Mouse (Mus musculus) cerebellum, adult 2 months (tissue): ENCODE results near the gene Rpl23. TPM values are rescaled to one million over a fixed set of nuclear protein-coding genes. Genes with fewer than 3 reads are reported as not detected.

Experiments
- DNase-seq, 2 experiments: peaks; one replicate each; pipeline ENCODE4 v3.0.0; 2021
- H3K27ac ChIP-seq: fragments of 200-500 bp; 2 replicates; pipeline ENCODE4 v1.5.1; 2012; ENCODE audit warnings: low read length, control low read depth, inconsistent platforms; ENCODE audit not compliant: insufficient read depth
- H3K27me3 ChIP-seq: fragments of 200-500 bp; 2 replicates; pipeline ENCODE4 v1.6.1; 2012; ENCODE audit warnings: inconsistent platforms, mild to moderate bottlenecking, low read length, moderate library complexity; ENCODE audit not compliant: control insufficient read depth, insufficient read depth
- H3K4me1 ChIP-seq: fragments of 200-500 bp; 2 replicates; pipeline ENCODE4 v1.6.1; 2011; ENCODE audit warnings: low read length; ENCODE audit not compliant: control insufficient read depth, insufficient read depth
- H3K4me3 ChIP-seq: fragments of 200-500 bp; replicated peaks from 2 replicates; pipeline ENCODE3; 2011; ENCODE audit warnings: mild to moderate bottlenecking, low read depth, low read length, control low read depth; ENCODE audit not compliant: insufficient read depth
- CTCF ChIP-seq: fragments of 200-500 bp; IDR thresholded peaks from 2 replicates; pipeline ENCODE4 v1.5.1; 2011; ENCODE audit warnings: low read depth, mild to moderate bottlenecking, control low read depth, low read length, moderate library complexity, borderline replicate concordance; ENCODE audit not compliant: insufficient read depth
- POLR2A ChIP-seq: fragments of 200-500 bp; IDR thresholded peaks from 2 replicates; pipeline ENCODE4 v1.6.1; 2011; ENCODE audit warnings: low read length, control low read depth, borderline replicate concordance; ENCODE audit not compliant: insufficient read depth
- WGBS: fragments of 180-500 bp; shearing (Covaris S2); methylation state at CpG from one replicate; pipeline ENCODE4 v1.1.7; 2018; 5-methylcytosine and 5-hydroxymethylcytosine counted together
- polyA plus RNA-seq: library from polyadenylated mRNA; depleted of rRNA; stranded (reverse); fragments of >200 nt; gene quantifications from 2 replicates; pipeline ENCODE4 v1.2.3, GENCODE M21; 2012

Gene Rpl23
- polyA plus RNA-seq, 1 experiment, result 281 TPM

DNA sequence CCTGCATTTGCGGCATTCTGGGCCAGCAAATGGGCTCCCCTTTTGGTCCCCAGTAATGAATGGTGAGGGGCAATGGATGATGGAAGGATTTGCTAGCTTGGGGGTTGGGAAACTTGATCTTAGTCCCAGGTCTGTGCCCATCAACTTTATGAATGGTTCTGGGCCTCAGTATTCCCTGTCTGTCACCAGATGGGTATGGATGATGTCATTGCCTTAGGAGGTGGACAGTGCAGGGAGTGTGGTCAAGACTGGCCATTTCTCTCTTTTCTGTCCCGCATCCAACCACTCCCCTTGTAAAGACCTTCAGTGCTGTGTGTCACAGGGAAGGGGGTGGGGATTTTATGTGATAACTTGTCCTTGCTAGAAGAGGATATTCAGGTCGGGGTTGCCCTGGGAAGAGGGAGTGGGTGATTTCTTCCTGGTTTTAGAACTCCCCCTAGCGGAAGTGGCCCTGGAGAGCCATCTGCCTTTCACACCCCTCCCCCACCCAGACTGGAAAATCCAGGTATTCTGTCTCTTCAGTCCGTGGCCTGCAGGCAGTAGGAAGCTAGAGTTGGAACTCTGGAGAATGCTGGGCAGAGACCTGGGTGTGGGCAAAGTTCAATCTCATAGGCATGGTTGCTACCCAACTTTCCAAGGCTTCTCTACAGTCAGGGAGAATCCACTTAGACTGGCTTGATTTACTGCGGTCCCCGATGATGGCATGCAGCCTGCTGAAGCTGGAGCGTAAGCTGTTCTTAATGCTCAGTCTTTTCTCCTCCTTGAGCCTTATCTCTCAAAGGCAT, 19.4 kb upstream of the Rpl23 start:
- TF ChIP-seq CTCF, result peak; percentile 34; the same call in 1 of the 2 replicates
- TF ChIP-seq POLR2A, result no peak
- H3K27me3 ChIP-seq, result no peaks in the 10 kb centered on the region
- 20% methylated on average over 8 of the region's 8 CpGs for WGBS
- peak; percentile 62 to 63 for DNase-seq
- peaks cover 32% of the 10 kb centered on the region for H3K4me1 ChIP-seq
- peak overlapping the region; percentile 68; the same call in 1 of the 2 replicates for H3K27ac ChIP-seq
- peak overlapping the region; percentile 97 for H3K4me3 ChIP-seq

DNA sequence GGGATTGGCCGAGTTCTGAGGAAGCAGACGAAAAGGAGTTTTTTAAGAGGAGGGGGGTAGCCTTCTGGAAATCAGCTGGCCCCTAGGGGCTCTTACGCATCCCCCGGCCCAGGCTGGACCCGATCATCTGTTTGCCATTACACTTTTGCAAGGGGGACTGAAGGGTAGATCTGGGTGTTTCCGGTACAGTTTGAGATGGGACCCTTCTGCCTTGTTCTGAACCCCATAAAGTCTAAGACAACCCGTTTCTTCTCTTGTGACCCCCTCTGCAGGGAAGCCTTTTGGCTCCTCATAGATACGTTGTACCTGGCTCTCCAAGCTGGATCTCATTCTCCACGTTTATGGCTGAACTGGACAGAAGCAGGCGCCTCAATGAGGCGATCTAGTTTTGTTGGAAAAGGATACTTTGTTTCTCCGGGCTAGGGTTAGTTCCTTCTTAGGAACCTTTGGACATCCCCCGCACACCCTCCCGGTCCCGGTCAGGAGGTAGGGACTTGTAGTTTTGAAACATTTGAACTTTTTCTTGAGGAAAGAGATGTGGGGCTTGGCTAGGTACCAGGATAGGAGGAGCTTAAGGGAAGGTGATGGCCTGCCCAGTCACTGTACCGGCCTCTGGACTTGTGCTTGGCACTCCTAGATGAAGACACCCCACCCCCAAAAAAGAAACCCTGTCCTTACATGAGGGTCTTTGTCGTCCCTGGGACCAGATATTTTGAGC, 18.6 kb upstream of the Rpl23 start:
- no peaks in the 10 kb centered on the region for H3K27me3 ChIP-seq
- peaks cover 24% of the 10 kb centered on the region for H3K4me1 ChIP-seq
- peak overlapping the region; percentile 97 for H3K4me3 ChIP-seq
- DNase-seq, result no peak
- peak overlapping the region; percentile 68 for H3K27ac ChIP-seq
- 6% methylated on average over 17 of the region's 17 CpGs for WGBS
- TF ChIP-seq CTCF, result no peak
- no peak for TF ChIP-seq POLR2A

DNA sequence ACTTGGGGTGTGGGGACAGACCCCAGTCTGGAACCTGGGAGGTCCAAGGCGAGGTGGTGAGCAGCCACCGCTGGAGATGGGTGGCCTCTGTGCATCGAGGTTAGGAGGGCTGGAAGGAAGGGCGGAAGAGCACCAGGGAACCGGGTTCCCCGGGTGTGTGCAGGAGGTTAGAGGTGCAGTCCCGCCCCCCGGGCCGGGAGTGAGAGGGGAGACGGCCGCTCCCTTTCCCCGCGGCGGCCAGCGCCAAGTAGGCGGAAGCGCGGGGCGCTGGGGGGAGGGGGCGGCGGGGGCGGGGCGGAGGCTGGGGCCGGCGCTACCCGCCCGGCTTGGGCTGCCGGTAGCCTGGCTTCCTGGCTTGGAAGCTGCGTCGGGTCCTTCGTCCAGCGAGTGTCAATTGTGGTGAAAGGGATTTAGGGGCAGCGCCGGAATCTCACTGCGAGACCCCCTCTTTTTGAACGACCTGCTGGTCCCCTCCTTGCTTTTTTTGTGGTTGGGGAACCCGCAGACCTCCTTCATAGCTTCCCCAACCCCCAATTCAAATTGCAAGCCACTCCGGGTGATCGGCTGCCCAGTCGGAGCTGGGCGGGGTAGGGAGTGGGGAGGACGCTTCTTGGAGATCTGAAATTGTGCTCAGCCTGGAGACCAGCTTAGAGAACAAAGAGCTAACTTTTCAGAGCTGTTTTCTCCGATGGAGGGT, 17.9 kb upstream of the Rpl23 start:
- no peak for TF ChIP-seq CTCF
- no peak for TF ChIP-seq POLR2A
- H3K27me3 ChIP-seq, result no peaks in the 10 kb centered on the region
- peak in 1 of 2 experiments; percentile 68 for DNase-seq
- H3K4me3 ChIP-seq, result peak overlapping the region; percentile 97
- H3K4me1 ChIP-seq, result peaks cover 20% of the 10 kb centered on the region; the same call in 1 of the 2 replicates
- 1% methylated on average over 32 of the region's 43 CpGs for WGBS
- H3K27ac ChIP-seq, result peak overlapping the region; percentile 83

DNA sequence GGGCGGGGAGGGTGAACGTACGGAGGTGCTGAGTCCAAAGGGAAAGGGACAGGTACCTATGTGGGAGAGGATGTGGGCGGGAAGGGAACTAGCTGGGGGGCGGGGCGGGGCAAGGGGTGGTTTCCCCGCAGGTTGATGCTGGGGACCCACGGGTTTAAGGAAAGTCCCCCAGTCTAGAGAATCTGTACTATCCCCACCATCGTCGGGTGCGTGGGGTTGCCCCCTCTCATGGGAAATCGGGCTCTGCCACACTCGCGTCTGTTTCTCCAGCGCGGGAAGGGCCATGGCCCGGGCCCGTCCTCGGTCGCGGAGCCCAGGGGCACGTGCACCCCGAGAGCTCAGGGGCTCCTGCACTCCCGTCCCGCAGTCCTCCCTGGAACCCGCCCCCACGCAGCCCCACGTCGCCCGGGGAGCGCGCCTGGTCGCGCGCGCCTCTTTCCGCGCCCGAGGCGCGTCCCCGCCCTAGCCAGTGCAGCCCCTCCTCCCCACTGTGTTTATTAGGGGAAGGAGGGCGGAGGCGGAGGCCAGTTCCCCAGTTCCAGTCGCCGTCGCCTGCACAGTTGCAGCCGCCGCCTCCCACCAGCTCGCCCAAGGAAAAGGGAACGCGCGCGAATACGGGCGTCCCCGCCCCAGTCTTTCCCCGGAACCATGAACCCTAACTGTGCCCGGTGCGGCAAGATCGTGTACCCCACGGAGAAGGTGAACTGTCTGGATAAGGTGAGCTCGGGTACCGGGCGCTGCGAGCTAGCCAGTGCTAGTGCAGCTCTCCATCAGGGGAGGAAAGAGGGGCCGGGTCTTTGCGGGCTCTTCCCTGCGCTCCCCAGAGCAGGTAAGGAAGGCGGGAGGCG, 17.1 kb upstream of the Rpl23 start:
- peaks cover 15% of the 10 kb centered on the region; the same call in 1 of the 2 replicates for H3K4me1 ChIP-seq
- TF ChIP-seq POLR2A (peak; percentile 86; the same call in 1 of the 2 replicates), CTCF (no peak)
- H3K4me3 ChIP-seq, result peak overlapping the region; percentile 97
- under 1% methylated on average over 71 of the region's 71 CpGs for WGBS
- no peaks in the 10 kb centered on the region for H3K27me3 ChIP-seq
- peak; percentile 92 to 93 for DNase-seq
- H3K27ac ChIP-seq, result peak overlapping the region; percentile 83

DNA sequence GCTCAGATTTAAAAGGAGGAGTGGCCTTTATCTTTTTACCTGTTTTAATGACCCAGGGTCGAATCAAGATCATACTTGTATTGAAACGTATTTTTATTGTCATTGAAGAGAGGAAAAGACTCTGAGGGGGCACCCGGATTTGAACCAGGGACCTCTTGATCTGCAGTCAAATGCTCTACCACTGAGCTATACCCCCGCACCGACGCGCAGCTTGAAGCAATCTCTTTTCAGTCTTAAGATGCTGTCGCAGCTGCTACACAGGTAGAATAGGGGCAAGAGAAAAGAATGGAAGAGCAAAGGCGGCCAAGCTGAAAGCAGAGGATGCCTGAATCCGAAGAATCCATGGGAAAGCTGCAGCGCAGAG, 16.5 kb upstream of the Rpl23 start, which contains the start of gene Lasp1:
Gene Lasp1 (plus strand): TSS at position 219 of the 364 bp plus-strand sequence.
- peak; percentile 88 to 95 for DNase-seq
- H3K27ac ChIP-seq, result peak within 1 kb of the TSS; percentile 83
- H3K4me1 ChIP-seq, result peaks cover 12% of the 10 kb centered on the region; the same call in 1 of the 2 replicates
- no peaks in the 10 kb centered on the region for H3K27me3 ChIP-seq
- H3K4me3 ChIP-seq, result peak within 1 kb of the TSS; percentile 97
- WGBS, result 1% methylated on average over 11 of the region's 11 CpGs
- TF ChIP-seq CTCF (no peak), POLR2A (no peak)

DNA sequence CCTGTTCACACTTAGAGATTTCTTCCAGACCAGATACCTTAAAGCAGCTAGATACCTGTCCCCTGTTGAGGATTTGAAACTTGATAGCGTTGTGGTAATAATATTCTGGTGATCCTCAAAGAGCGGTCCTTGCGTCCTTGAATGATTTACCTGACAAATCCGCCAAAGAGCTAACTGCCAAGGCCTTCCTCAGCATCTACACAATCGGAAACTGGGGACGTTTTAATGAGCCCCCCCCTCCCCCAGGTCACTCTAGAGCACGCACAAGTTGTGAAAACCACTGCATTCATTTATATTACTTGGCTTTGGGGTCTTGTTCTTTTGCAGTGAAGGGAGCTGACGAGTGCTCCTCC, 15.8 kb upstream of the Rpl23 start:
- Histone ChIP-seq H3K4me1 (peaks cover 11% of the 10 kb centered on the region; the same call in 1 of the 2 replicates), H3K4me3 (peak overlapping the region; percentile 17), H3K27me3 (no peaks in the 10 kb centered on the region), H3K27ac (no peak overlapping the region)
- TF ChIP-seq CTCF (no peak), POLR2A (no peak)
- no peak for DNase-seq
- WGBS, result 61% methylated on average over 8 of the region's 8 CpGs
